Mouse (Mus musculus): ENCODE measurements around the gene Ube2j1.

DNA sequence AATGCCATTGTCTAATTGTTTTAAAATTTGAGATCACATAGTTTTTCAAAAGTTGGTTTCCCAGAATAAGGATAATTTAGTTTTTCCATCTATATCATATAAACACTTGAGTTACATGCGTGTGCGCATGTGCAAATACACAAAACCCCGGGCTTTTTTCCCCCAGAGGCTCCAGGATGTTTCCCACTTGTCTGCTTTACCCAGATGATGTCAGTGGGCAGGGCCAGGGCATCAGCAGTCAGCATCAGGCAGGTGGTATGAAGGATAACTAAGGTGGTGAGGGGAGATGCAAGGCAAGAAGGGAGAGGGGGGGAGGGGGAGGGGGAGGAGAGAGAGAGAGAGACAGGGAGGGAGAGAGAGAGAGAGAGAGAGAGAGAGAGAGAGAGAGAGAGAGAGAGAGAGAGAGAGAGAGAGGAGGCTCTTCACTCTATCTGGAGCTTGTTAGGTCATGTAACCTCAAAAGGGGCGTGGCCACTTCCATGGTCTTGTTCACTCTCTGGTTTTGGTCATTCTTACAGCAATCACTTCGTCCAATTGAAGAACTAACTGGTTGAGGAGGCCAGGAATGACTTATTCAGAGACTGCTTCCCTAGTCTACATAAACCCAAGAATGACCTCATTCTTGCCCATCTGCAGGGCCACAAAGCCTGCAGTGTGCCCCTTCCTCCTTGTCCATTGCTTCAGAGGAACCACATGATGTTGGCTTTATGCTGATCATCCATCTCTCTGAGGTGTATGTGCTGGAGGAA lies 44.7 kb downstream of the Ube2j1 start:
- TF ChIP-seq CTCF (IDR thresholded peaks at IDR 0.05; ENCODE audit: low read depth, low read length) (no peak), POLR2A (IDR thresholded peaks at IDR 0.05; ENCODE audit: insufficient read depth, low read length) (no peak)

Data from ES-Bruce4 (cell line).